Mouse (Mus musculus): Measurements from ENCODE around the gene Tfdp2. TPM values are rescaled to one million over a fixed set of nuclear protein-coding genes. Genes with fewer than 3 reads are reported as not detected.

The Tfdp2 gene
- polyA plus RNA-seq, 1 experiment from 2014 or later = 68.4 TPM

GRCm38 (mm10) chr9:96237391-96237790 is 41.3 kb downstream of the Tfdp2 start:
- no peak overlapping the region for H3K27ac ChIP-seq
- no peak overlapping the region for H3K4me3 ChIP-seq
- H3K27me3 ChIP-seq (ENCODE audit: insufficient read depth, poor library complexity, severe bottlenecking) = no peaks in the 10 kb centered on the region
- 71% methylated on average over 1 of the region's 1 CpGs for WGBS
- H3K4me1 ChIP-seq (replicated peaks) = peaks cover 15% of the 10 kb centered on the region; the same call in 1 of the 2 replicates
- no peaks in the 10 kb centered on the region for H3K9me3 ChIP-seq
- peaks cover 1% of the 10 kb centered on the region; the same call in 1 of the 2 replicates for H3K36me3 ChIP-seq
- DNase-seq (ENCODE audit: low spot score) = no peak

GRCm38 (mm10) chr9:96238286-96238685 is 42.2 kb downstream of the Tfdp2 start:
- Histone ChIP-seq H3K4me3 (no peak overlapping the region), H3K27me3 (ENCODE audit: insufficient read depth, poor library complexity, severe bottlenecking) (no peaks in the 10 kb centered on the region), H3K4me1 (replicated peaks) (peaks cover 15% of the 10 kb centered on the region; the same call in 1 of the 2 replicates), H3K27ac (no peak overlapping the region), H3K9me3 (no peaks in the 10 kb centered on the region), H3K36me3 (peaks cover 9% of the 10 kb centered on the region; the same call in 1 of the 2 replicates)
- 69% methylated on average over 1 of the region's 1 CpGs for WGBS
- no peak for DNase-seq (ENCODE audit: low spot score)

GRCm38 (mm10) chr9:96241134-96242097 is 45.3 kb downstream of the Tfdp2 start:
- DNase-seq (ENCODE audit: low spot score) = no peak
- H3K9me3 ChIP-seq = no peaks in the 10 kb centered on the region
- WGBS = 88% methylated on average over 10 of the region's 10 CpGs

DNA sequence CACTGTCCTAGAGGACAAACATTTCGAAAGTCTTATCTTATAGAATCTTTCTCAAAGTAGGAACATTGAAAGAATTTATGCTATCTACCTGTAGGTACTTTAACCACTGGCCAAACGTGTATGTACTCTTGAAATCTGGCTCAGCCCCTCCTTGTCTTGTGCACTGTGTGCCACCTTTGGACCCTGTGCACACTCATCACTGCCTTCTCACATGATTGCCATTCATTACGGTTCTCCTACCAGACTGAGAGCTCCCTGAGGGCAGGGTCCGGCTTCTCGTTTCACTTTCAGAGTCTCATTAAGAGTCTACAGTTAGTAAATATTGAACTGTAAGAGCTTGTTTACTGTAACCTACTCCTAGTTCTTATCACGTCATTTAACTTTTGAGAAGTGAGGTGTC is 47.8 kb downstream of the Tfdp2 start:
- no peak for DNase-seq (ENCODE audit: low spot score)
- H3K27ac ChIP-seq = no peak overlapping the region
- H3K4me1 ChIP-seq (replicated peaks) = peaks cover 8% of the 10 kb centered on the region; the same call in 1 of the 2 replicates
- no peak overlapping the region for H3K4me3 ChIP-seq
- H3K27me3 ChIP-seq (ENCODE audit: insufficient read depth, poor library complexity, severe bottlenecking) = no peaks in the 10 kb centered on the region
- H3K36me3 ChIP-seq = peaks cover 12% of the 10 kb centered on the region; the same call in 1 of the 2 replicates
- 89% methylated on average over 6 of the region's 6 CpGs for WGBS
- no peaks in the 10 kb centered on the region for H3K9me3 ChIP-seq

More at GRCm38 (mm10) chr9:96241134-96242097, 45.3 kb downstream of the Tfdp2 start:
- Histone ChIP-seq H3K36me3 (peaks cover 12% of the 10 kb centered on the region; the same call in 1 of the 2 replicates), H3K27me3 (ENCODE audit: insufficient read depth, poor library complexity, severe bottlenecking) (no peaks in the 10 kb centered on the region), H3K27ac (no peak overlapping the region), H3K4me3 (no peak overlapping the region), H3K4me1 (replicated peaks) (peaks cover 12% of the 10 kb centered on the region; the same call in 1 of the 2 replicates)

DNA sequence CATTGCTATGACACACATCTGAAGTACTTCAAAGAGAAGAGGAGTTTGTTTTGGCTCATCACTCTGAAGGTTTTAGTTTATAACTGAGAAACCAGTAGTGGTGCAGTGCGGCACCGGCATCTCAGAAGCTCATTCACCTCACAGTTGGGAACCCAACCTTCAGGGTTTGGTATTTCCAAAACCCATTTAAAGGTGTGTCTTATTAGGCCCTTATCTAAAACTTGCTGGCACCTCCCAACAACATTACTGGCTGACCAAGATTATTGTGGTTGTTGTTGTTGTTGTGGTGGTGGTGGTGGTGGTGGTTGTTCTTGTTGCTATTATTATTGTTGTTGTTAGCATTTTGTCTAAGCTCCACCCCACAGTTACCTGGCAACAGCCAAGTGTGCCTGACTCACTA is 58.7 kb downstream of the Tfdp2 start:
- no peaks in the 10 kb centered on the region for H3K36me3 ChIP-seq
- no peak overlapping the region for H3K4me3 ChIP-seq
- H3K9me3 ChIP-seq = no peaks in the 10 kb centered on the region
- 0 out of 2 replicates have a peak, but pooled peaks cover 4% of the 10 kb centered on the region for H3K4me1 ChIP-seq (replicated peaks)
- 90% methylated on average over 2 of the region's 2 CpGs for WGBS
- H3K27ac ChIP-seq = no peak overlapping the region
- H3K27me3 ChIP-seq (ENCODE audit: insufficient read depth, poor library complexity, severe bottlenecking) = no peaks in the 10 kb centered on the region
- DNase-seq (ENCODE audit: low spot score) = no peak

- Histone ChIP-seq H3K4me3 (peak overlapping the region; percentile 62), H3K4me1 (replicated peaks) (peaks cover 18% of the 10 kb centered on the region), H3K36me3 (no peaks in the 10 kb centered on the region), H3K27ac (peak overlapping the region; percentile 90), H3K9me3 (no peaks in the 10 kb centered on the region), H3K27me3 (ENCODE audit: insufficient read depth, poor library complexity, severe bottlenecking) (no peaks in the 10 kb centered on the region)
- 5% methylated on average over 6 of the region's 6 CpGs for whole genome bisulfite sequencing
- DNase-seq (ENCODE audit: low spot score) = peak; percentile 74
These were observed 62.4 kb downstream of the Tfdp2 start for GRCm38 (mm10) chr9:96258478-96258877.

- no peaks in the 10 kb centered on the region for H3K9me3 ChIP-seq
- peaks cover 18% of the 10 kb centered on the region for H3K4me1 ChIP-seq (replicated peaks)
- peak overlapping the region; percentile 62 for H3K4me3 ChIP-seq
- H3K36me3 ChIP-seq = no peaks in the 10 kb centered on the region
- peak overlapping the region; percentile 90 for H3K27ac ChIP-seq
- DNase-seq (ENCODE audit: low spot score) = peak; percentile 66
- no peaks in the 10 kb centered on the region for H3K27me3 ChIP-seq (ENCODE audit: insufficient read depth, poor library complexity, severe bottlenecking)
- under 1% methylated on average over 5 of the region's 5 CpGs for WGBS
These were observed 63.0 kb downstream of the Tfdp2 start for GRCm38 (mm10) chr9:96259017-96259512.

DNA sequence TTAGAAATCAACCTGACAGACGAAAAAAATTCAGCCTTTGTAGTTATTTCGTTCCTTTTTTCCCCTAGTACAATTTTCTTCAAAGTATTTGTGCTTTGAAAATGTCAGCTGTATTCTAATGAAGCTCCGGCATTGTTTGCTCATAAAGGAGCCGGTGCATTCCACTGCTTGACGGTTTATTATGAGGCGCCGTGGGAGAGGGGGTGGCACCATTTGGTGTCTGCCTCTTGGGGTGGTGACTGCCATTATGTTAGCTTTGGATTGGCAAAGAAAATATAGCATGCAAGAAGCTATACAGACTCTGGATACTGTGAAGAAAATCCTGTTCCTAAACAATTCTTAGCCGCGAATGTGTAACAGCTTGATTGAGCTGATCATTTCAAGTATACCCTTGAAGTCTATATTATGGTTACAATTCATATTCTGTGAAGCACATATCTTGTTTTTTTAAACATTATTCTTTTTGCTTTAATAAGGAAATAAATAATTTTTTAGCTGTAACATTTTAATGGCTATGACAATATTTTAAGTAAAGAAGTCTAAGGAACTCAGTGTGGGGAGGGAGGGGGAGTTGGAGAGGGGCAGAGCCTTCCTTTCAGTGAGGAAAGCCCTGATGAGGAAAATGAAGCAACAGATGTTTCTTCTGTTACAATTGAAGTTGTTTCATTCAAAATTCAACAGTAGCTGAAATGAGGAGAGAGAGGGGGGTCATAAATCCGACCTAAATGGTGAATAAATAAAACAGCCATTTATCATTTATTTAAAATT is 63.9 kb downstream of the Tfdp2 start:
- Histone ChIP-seq H3K9me3 (no peaks in the 10 kb centered on the region), H3K27me3 (ENCODE audit: insufficient read depth, poor library complexity, severe bottlenecking) (no peaks in the 10 kb centered on the region), H3K27ac (peak overlapping the region; percentile 90), H3K4me1 (replicated peaks) (peaks cover 18% of the 10 kb centered on the region), H3K36me3 (peaks cover 2% of the 10 kb centered on the region; the same call in 1 of the 2 replicates), H3K4me3 (peak overlapping the region; percentile 62)
- 2% methylated on average over 10 of the region's 10 CpGs for WGBS
- DNase-seq (ENCODE audit: low spot score) = peak; percentile 70

DNA sequence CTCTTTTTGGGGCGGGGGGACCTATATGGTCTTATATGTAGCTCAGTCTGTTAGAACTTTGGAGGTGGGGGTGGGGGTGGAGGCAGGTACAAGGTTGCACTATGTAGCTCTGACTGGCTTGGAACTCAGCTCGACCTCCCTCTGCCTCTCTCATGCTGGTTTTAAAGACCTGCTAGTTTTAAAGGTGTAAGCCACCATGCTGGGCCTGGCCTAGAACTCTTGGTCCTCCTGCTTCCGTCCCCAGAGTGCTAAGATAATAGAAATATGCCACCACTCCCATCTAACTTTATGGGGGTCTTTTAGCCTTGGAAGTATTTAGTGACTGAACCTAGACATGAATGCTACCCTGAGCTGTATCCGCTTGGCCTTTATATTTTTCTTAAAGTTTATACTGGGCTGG is 65.0 kb downstream of the Tfdp2 start:
- no peaks in the 10 kb centered on the region for H3K27me3 ChIP-seq (ENCODE audit: insufficient read depth, poor library complexity, severe bottlenecking)
- H3K9me3 ChIP-seq = no peaks in the 10 kb centered on the region
- peaks cover 18% of the 10 kb centered on the region for H3K4me1 ChIP-seq (replicated peaks)
- DNase-seq (ENCODE audit: low spot score) = no peak
- H3K27ac ChIP-seq = peak overlapping the region; percentile 90
- H3K36me3 ChIP-seq = peaks cover 11% of the 10 kb centered on the region; the same call in 1 of the 2 replicates
- 62% methylated on average over 4 of the region's 4 CpGs for WGBS
- H3K4me3 ChIP-seq = peak overlapping the region; percentile 62

GRCm38 (mm10) chr9:96261980-96262379 is 65.9 kb downstream of the Tfdp2 start:
- no peaks in the 10 kb centered on the region for H3K27me3 ChIP-seq (ENCODE audit: insufficient read depth, poor library complexity, severe bottlenecking)
- H3K36me3 ChIP-seq = peaks cover 19% of the 10 kb centered on the region; the same call in 1 of the 2 replicates
- no peak overlapping the region for H3K27ac ChIP-seq
- H3K9me3 ChIP-seq = no peaks in the 10 kb centered on the region
- DNase-seq (ENCODE audit: low spot score) = no peak
- 0 out of 2 replicates have a peak overlapping the region, but pooled peaks have one; percentile 62 for H3K4me3 ChIP-seq
- H3K4me1 ChIP-seq (replicated peaks) = peaks cover 18% of the 10 kb centered on the region
- 94% methylated on average over 6 of the region's 6 CpGs for WGBS

DNA sequence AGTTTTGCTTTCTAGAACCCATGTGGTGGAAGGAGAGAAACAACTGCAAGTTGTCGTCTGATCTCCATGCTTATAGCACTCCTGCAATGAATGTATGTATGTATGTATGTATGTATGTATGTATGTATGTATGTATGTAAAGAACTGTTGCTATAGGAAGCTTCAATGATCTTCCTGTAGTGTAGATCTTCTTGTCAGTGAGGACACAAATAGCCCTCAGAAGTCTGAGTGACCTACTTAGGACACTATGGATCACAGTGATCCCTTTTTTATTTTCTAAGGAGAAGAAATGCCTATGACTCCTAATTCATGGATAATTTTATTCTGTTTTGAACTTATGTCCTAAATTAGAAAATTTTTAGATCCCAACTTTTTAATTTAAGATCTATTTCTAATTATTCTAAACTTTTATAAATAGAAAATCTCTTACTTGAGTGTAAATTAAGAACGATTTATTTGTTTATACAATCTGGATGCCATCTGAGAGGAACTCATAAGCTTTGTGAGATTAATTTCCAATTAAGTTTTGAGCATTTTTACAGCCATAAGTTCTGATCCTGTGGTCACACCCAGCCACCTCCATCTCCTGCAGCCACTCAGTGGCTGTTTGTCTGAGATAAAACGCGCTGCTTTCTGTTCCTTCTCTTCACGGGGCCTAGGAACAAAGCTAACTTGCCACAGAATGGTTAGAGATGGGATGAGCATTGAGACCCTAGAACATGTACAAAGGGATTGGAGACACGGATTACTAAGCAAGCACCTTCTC is 70.9 kb downstream of the Tfdp2 start:
- H3K36me3 ChIP-seq = peaks cover 39% of the 10 kb centered on the region
- WGBS = 88% methylated on average over 6 of the region's 6 CpGs
- H3K4me3 ChIP-seq = no peak overlapping the region
- no peaks in the 10 kb centered on the region for H3K4me1 ChIP-seq (replicated peaks)
- H3K9me3 ChIP-seq = no peaks in the 10 kb centered on the region
- DNase-seq (ENCODE audit: low spot score) = no peak
- no peak overlapping the region for H3K27ac ChIP-seq
- no peaks in the 10 kb centered on the region for H3K27me3 ChIP-seq (ENCODE audit: insufficient read depth, poor library complexity, severe bottlenecking)

DNA sequence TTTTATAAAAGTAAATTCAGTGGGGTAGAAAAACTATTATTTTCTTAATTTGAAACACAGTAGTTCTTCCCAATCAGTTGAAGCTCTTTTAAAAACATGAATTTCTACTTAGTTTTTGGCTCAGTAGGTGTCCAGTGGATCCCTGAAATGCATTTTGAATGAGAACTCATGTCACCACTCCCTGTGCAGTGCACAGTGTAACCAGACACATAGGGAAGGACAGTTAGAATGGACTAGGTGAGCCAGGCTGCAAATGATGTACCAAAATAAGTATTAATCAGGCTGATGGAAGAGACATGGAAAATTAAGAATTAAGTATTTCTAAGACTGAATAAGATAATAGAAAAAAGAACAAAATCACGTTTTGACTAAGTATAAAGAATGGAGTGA is 71.5 kb downstream of the Tfdp2 start:
- DNase-seq (ENCODE audit: low spot score) = no peak
- no peaks in the 10 kb centered on the region for H3K27me3 ChIP-seq (ENCODE audit: insufficient read depth, poor library complexity, severe bottlenecking)
- H3K27ac ChIP-seq = no peak overlapping the region
- no peaks in the 10 kb centered on the region for H3K4me1 ChIP-seq (replicated peaks)
- H3K36me3 ChIP-seq = peaks cover 39% of the 10 kb centered on the region
- H3K4me3 ChIP-seq = no peak overlapping the region
- no peaks in the 10 kb centered on the region for H3K9me3 ChIP-seq
- 76% methylated on average over 1 of the region's 1 CpGs for WGBS
